Mouse (Mus musculus) adrenal gland, postnatal 25 days (tissue): Measurements from ENCODE around the gene Hint3. TPM values are rescaled to one million over a fixed set of nuclear protein-coding genes. Genes with fewer than 3 reads are reported as not detected.

Source experiments
- DNase-seq: peaks from one replicate; pipeline ENCODE4 v3.0.0; 2021; ENCODE audit warnings: mixed read lengths
- total RNA-seq: library from RNA; stranded (reverse); gene quantifications from 2 replicates; pipeline ENCODE4 v1.2.3, GENCODE M21; 2021

Hint3 gene
- total RNA-seq, 1 experiment from 2014 or later, result 65.1 TPM

DNA sequence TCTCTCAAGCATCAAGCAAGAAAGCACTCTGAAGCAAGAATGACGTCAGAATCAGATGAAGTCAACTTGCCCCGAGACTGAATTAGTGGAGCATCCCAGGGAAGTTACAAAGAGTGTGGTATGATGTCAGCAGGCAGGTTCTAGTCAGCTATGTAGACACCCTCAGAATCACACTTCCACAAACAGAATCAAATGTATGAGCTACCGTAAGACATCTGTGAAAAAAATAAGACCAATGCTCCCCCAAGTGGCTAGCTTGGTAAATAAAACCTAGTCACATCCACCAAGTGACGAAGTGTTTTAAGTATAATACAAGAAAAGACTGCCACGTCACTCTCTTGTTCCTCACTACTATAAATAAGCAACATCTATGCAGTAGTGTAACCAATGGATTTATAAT is 42.4 kb downstream of the Hint3 start:
- no peak for DNase-seq

DNA sequence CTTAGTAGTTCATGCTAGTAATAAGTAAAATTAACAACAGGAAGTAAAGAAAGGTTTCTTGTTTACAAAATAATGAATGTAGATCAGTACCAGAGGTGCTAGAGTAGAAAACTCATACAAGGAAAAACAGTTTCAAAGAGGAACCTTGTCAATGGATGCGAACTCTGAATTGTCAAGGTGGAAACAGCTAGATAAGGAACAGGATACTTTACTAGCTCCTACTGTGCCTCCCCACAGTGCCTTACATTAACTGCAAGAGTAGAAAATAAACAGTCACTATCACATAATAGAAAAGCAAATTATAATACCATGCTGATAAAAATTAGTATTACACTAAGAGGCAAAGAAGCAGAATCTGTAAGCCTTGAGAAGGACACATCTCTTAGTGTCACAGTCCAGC is 43.7 kb downstream of the Hint3 start:
- no peak for DNase-seq

DNA sequence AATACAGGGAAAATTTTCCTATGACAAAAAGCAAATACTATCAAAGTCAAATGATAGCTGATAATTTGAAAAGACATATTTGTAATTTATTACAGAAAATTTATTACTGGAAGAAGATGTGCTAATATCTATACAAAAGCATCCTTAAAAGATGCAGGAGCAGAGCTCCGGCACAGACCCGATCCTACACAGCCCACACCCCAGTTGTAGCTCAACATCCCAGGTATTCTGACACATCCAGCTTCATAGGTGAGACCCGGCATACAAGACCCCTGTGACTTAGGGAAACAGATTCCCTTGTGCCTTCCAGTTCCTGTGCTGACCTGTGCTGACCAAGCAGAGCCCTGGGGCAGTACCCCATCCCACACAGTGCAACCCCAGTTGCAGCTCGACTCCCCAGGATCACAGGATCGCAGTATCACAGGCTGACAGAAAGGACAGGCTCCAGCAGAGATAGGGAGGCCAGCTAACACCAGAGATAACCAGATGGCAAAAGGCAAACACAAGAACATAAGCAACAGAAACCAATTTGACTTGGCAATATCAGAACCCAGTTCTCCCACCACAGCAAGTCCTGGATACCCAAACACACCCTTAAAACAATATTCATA is 51.7 kb downstream of the Hint3 start:
- DNase-seq, result no peak

DNA sequence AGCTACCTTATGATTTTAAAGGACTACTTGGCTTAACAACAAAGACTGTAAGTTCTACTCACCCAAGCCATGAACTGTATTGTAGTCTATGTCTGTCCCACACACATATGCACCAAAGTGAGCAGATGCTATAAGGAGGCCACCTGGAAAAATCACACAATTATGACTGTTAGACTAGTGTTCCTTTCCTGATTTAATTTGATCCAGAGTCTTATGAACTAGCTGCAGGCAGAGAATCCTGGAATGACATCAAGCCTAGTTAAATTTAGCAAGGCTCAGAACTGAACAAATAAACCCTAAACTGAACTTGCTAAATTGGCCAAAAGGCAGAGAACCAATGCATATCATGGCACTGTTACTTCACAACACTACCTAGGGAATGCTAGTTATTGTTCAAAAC is 63.1 kb downstream of the Hint3 start:
- no peak for DNase-seq

DNA sequence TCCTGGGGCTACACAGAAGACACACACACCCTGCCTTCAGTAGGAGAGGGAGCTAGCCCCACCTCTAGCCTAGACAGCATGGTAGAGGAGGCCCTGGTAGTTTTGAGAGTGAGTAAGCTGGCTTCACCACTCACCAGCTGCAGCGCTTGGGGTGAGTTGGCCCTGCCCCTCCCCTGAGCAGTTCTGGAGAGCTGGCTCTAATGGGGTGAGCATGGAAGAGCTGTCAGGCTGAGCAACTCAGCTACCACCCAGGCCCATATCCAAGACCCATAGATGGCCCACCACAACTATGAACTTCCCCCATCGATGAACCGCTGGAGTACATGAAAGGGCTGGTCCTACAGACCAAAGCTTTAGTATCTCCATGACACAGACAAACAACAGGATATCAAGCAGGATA is 64.8 kb downstream of the Hint3 start:
- DNase-seq, result no peak

Other genes starting within 250 kb of the Hint3 start
- gene Trmt11, start 28.9 kb downstream of the Hint3 start, total RNA-seq, result 10.8 and 11.7 TPM in 2 replicates
- 32.9 and 42.0 TPM in 2 replicates for gene Ncoa7, start 173.7 kb upstream of the Hint3 start, total RNA-seq
- 1.1 and 1.5 TPM in 2 replicates for gene Hey2, start 213.2 kb upstream of the Hint3 start, total RNA-seq